Mouse (Mus musculus) G1E (cell line): ENCODE data around the gene Rexo4.

Source experiments
- CTCF ChIP-seq: IDR thresholded peaks from 2 replicates; pipeline ENCODE4 v1.5.1; 2012; ENCODE audit warnings: low read depth, low read length, inconsistent platforms, mixed read lengths
- GATA1 ChIP-seq: IDR thresholded peaks from 2 replicates; pipeline ENCODE4 v1.6.1; 2012; ENCODE audit warnings: borderline replicate concordance, low read length, inconsistent platforms, mixed read lengths
- GATA2 ChIP-seq: IDR thresholded peaks from 2 replicates; pipeline ENCODE4 v1.6.1; 2012; ENCODE audit warnings: low read depth, low read length, inconsistent platforms, borderline replicate concordance
- POLR2AphosphoS5 ChIP-seq: IDR thresholded peaks from 2 replicates; pipeline ENCODE4 v1.6.1; 2012; ENCODE audit warnings: low read depth, low read length, inconsistent platforms; ENCODE audit not compliant: insufficient replicate concordance

GRCm38 (mm10) chr2:26952866-26953265 lies 11.3 kb downstream of the Rexo4 start:
- TF ChIP-seq CTCF (no peak), GATA1 (no peak), POLR2AphosphoS5 (no peak), GATA2 (no peak)
